Mouse (Mus musculus) frontal cortex, adult 2 months (tissue): ENCODE data around the gene Spns2. TPM values are rescaled to one million over a fixed set of nuclear protein-coding genes. Genes with fewer than 3 reads are reported as not detected.

Experiments
- DNase-seq, 2 experiments: peaks; one replicate each; pipeline ENCODE4 v3.0.0; 2022; ENCODE audit warnings: low spot score in 1 of 2; ENCODE audit errors: extremely low spot score in 1 of 2
- polyA plus RNA-seq: library from polyadenylated mRNA; depleted of rRNA; stranded (reverse); fragments of >200 nt; gene quantifications from 2 replicates; pipeline ENCODE4 v1.2.3, GENCODE M21; 2012; rRNA removed

The Spns2 gene
- polyA plus RNA-seq, 1 experiment: 47.0 TPM

DNA sequence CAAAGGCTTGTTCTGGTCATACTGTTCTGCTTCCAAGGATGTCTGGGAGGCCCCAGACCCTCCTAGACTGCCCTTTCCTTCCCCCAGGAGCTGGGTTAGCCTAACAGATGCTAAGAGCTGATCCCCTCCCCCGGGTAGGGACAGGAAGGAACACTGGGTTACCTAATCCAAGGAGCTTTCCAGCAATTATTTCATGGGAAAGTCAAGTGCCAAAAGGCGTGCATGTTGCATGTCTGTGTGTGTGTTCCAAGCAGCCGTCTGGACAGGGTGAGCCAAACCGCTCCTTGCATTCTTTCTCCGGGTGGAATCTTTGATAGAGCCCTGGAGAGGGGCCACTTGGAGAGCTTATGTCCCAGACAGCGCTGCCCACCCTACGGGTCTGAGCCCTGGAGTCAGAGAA, 76.7 kb downstream of the Spns2 start:
- DNase-seq: no peak

- no peak for DNase-seq
These were observed 77.8 kb downstream of the Spns2 start for GRCm38 (mm10) chr11:72411945-72412344.

GRCm38 (mm10) chr11:72411093-72411921, 78.4 kb downstream of the Spns2 start, which contains the start of gene Smtnl2:
Gene Smtnl2 (minus strand): TSS chr11:72411713.
- DNase-seq: peak in 1 of 2 experiments; percentile 31

DNA sequence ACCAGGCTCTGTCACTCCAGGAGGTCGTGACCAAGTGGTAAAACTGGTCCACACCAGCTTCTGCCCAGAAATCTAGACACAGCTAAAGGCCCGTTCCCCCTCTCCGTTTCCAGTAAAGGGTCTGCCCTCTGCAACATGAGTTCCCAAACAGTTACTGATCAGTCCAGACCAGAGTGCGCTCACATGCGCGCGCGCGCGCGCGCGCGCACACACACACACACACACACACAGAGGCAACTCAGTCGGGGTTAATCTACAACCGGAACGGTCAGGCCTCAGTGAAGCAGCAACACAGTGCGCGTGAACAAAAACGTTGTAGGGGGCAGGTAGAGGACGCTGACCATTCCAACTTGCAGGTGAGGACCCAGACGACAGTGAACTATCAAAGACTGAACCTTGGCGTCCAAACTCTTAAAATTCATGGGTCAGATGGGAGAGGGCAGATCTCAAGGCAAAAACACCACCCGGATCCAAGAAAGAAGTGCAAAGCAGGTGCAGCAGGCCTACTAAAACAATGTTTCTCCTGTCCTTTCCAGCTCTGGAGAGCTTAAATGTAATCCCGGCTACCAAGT, 79.1 kb downstream of the Spns2 start:
- DNase-seq: no peak

DNA sequence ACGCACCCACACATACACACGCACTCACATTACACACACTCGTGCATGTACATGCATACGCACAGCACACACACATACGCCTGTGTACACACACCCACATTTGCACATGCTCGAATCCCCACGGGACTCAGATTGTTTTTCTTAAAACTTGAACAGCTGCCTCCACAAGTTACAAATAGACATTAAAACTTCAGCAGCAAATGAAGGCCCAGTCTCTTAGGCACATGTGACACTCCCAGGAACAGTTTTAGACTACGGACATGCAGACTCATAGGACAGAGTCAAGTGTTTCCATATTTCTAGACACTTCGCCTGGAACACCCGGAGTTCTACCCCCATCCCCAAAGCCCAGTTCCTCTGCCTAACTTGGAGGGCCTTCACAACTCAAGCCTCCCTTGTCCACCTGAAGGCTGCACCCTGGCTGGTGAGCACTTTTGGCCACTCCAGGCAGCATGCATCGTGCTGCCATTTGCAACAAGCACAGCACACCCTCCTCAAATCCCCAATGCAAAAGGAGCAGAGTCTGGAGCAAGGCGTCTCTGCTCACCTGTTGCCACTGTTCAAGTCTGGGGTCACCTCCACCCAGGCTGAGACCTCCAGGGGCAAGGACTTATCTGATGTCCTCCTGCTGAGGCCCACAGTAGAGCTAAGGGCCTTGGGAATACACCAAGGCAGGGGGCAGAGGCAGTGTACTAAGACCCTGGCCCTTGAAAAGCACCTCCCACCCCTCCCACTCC, 79.9 kb downstream of the Spns2 start:
- DNase-seq: no peak

DNA sequence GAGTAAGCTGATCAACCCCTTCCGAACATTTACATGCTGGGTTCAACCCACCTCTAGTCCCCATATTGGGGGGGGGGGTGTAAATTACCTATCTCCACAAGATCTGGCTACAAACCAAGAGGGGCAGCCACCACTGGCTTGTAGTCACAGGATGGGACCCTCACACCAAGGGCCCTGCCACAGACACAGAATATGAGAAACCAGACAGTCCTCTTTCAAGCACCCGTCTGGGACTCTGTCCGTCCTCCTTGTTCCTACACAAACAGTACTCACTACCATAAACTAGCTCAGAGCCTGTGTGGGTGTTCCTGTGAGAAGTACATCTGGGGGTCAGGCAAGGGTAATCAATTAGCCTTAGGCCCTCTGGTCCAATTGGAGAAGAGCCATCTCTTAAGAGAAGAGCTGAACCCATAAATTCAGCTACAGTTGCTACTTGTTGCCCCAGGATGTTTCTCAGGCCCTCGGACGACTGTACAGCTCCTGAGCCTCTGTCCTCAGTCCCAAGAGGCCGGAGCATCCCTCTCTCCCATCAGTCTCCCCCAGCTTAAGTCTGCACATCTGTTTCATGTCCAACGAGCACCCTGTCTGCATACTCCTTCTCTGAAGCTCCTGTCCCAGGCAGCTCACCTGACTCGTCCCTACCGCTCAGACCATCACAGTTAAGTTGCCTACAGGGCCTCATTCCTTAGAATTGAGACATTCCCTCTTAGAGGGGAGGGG, 81.1 kb downstream of the Spns2 start:
- DNase-seq: no peak

DNA sequence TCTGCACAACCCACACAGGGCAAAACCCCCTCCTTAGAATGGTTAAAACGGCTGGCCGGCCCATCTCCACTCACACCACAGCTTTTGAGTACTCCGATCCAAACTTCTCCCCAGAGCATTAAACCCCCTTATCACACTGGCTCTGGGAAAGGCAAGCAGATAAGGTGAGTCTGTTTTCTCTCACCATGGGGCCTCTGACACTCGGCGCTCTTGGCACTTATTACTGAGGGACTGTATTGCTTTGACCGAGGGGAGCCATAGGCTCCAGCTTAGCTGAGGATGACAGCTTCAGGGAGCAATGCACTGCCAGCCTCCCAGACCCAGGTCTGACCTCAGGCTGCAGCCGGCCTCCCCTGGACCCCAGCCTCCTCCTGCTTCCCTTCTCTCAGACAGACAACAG, 82.1 kb downstream of the Spns2 start:
- DNase-seq: no peak

DNA sequence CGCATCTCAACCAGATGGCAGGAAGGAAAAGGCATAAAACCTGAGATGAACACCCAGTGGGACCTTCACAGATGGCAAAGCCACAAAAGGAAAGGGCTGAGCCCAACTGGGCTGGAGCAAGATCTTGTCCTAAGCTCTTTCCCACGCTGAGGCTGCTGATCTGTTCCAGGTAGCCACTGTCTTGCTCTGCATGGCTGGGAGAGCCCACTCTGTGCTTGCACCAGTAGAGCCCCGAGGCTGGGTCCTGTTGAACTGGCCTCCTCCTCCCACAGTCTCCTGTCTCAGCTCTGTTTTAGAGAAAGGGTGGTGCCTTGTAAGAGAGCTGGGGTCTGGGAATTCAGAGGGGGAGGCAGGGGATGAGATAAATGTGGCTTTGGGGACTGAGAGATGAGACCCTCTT, 82.6 kb downstream of the Spns2 start:
- no peak for DNase-seq

DNA sequence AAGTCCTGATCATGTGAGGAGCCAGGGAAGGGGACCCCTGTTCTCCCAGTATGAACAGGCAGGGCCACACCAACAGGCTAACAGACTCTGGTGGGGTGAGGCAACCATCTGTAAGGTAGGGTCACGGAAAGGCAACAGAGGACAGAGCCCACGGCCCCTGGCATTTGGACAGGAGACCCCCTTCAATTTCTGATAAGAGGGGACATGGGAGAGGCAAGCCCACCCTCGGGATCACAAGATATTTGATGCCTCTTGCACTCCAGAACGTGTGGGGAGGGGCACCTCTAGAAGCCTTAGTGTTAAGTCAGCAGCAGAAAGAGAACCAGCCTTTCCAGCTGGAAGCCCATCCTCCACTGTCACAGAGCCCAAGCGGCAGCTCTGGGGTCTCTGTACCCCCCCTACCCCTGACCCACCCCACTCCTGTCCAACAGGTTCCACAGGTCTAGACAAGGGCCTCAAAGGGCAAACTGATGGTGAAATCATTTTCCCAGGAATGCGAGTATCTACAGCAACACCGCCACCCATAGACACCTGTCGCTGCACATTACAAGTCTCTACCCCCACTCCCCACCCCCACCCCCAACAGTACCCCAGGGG, 83.5 kb downstream of the Spns2 start:
- DNase-seq: no peak

- DNase-seq: no peak
These were observed 84.2 kb downstream of the Spns2 start for GRCm38 (mm10) chr11:72405532-72405931.

GRCm38 (mm10) chr11:72402969-72403368, 86.7 kb downstream of the Spns2 start:
- no peak for DNase-seq

DNA sequence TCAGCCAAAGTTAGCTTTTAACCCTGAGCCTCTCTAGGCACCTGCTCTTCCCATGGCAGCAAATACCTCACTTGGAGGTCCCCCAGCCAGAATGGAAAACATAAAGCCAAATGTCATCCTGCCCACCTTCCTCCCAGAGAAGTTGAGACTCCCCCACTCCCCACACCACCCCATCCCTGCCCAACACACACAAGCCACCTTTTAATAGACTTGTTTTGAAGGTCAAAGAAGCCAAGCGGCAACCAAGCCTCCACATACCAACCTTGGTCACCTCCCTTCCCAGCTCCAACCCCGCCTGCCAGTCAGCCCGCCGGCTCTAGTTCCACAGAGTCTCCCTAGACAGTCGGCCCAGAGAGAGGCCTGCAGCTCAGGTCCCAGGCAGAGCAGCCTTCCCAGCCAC, 87.7 kb downstream of the Spns2 start:
- no peak for DNase-seq

Other genes with a start within 250 kb of the Spns2 start
- 12.8 and 15.5 TPM in 2 replicates for gene Slc13a5, start 222.7 kb downstream of the Spns2 start, polyA plus RNA-seq
- gene Xaf1, start 188.3 kb downstream of the Spns2 start, polyA plus RNA-seq: 11.4 and 12.2 TPM in 2 replicates
- 0.06 TPM in 1 of 2 replicates, not detected in the other for gene Fbxo39, start 175.5 kb downstream of the Spns2 start, polyA plus RNA-seq
- 1.9 and 2.1 TPM in 2 replicates for gene Tekt1, start 127.5 kb downstream of the Spns2 start, polyA plus RNA-seq
- gene Smtnl2, start 78.2 kb downstream of the Spns2 start, polyA plus RNA-seq: 2.8 and 3.2 TPM in 2 replicates
- gene Ggt6, start 54.4 kb downstream of the Spns2 start, polyA plus RNA-seq: 0.15 and 0.22 TPM in 2 replicates
- 55.3 and 61.4 TPM in 2 replicates for gene Mybbp1a, start 48.5 kb downstream of the Spns2 start, polyA plus RNA-seq
- gene Spns3, start 60.6 kb upstream of the Spns2 start, polyA plus RNA-seq: 0.54 and 0.71 TPM in 2 replicates
- gene Ube2g1, start 117.4 kb upstream of the Spns2 start, polyA plus RNA-seq: 38.2 and 39.7 TPM in 2 replicates
- gene Ankfy1, start 200.1 kb upstream of the Spns2 start, polyA plus RNA-seq: 28.0 and 29.9 TPM in 2 replicates